Mouse (Mus musculus): ENCODE data around the gene Trio.

Gene Trio

DNA sequence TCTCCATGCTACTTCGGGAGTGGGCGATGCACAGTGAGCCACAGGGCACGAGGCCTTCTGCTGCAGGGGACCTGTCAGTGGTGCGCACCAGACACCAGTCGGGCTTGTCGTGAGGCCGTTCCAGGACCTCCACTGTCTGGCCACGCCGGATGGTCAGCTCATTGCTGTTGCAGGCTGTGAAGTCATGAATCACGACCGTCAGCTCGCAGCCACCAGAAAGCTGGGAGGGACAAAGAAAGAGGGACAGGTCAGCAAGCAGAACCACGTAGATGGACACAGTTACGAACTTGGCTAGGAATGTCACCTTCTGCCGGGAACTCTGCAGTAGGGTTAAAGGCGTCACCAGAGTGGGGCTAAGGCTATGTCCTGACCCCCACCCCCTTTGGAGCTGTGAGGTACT is 220.0 kb downstream of the Trio start:
- no peak for DNase-seq (ENCODE audit: inconsistent age in 2 of 2, low spot score in 1 of 2)

DNA sequence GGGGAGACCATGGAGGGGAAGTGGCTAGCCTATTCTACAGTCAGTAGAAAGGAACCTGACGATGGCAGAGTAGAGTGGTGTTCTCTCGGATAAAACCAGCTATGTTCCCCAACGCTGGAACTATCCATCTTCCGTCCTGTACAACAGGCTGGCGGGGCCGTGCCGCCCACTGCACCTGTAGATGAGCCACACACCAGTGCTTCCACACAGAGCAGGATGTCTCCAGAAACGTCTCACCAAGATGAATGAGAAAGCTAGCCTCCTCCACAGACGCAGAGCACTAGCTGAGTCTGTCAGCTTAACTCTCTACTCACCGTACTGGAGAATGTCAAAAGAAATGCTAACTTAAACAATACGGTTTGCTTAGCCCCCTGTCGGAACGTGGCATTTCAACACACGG is 221.2 kb downstream of the Trio start:
- DNase-seq (ENCODE audit: inconsistent age in 2 of 2, low spot score in 1 of 2) = no peak

DNA sequence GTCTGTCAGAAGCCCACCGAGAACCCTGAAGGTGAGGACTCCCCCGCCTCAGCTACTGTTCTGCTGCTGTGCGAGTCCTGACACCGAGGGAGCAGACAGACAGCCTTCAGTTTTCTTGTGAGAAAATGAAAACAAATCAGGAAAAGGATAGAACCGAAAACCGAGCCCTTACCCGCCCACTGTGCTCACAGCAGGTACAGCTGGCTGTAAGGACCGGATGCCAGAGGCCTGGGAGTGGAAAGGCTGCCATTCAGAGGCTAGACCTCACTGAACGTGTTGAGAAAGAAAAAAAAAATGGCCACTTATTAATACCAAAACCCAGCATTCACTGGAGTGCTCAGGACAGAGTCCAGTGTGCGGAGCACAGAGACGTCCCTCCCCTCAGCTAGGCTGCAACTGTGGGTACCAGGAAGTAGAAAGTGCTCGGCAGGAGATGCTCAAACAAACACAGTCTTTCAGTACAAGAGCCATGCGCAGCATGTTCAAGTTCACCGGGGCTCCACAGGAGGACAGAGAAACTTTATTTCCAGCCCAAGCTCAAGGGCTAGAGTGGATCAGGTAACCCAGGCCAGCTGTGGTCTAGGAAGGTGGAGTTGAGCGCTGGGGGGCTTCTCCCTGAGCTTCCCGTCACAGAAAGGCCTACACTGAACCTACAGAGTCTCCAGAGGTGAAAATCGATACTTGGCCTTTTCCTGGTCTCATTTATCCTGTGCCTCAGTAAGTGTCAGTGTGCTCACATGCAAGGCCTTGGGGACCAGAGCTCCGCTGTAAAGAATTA is 221.9 kb downstream of the Trio start:
- DNase-seq (ENCODE audit: inconsistent age in 2 of 2, low spot score in 1 of 2) = no peak

DNA sequence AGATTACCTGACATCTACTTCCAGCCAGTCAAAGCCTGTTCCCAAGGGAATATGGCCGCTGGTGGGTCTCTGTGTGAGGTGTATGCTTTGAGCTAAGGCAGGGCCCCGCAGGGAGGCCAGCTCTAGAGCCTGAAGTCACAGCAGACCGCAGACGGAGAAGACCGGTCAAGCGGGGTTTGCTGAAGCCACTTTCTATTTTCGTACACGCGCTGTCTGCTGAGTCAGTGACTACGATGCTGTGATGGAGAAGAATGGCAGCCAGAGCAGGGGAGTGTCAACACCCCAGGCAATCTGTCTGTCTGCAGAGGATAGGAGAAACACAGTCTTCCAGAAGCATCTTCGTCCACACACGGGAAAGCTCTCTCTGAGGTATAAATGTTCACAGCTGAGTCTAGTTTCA is 223.4 kb downstream of the Trio start:
- DNase-seq (ENCODE audit: inconsistent age in 2 of 2, low spot score in 1 of 2) = peak in 1 of 2 experiments; percentile 36

DNA sequence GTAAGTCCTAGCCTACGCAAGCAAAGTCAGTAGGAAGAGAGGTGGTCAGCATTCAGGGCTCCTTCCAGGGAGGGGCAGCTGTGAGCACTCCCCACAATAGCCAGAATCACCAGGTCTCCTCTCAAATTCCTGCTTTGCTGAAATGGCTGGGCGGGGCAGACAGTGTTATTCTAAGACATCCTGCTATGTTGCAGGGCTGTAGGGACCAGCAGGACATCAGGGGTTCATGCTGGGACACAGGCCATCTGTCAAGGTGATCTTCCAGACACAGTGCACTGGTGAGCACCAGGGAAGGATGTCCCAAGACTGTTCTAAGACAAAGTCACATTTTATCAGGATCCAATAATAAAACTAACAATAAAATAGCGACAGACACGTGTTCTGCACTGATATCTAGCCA is 224.5 kb downstream of the Trio start:
- DNase-seq (ENCODE audit: inconsistent age in 2 of 2, low spot score in 1 of 2) = peak in 1 of 2 experiments; percentile 42

DNA sequence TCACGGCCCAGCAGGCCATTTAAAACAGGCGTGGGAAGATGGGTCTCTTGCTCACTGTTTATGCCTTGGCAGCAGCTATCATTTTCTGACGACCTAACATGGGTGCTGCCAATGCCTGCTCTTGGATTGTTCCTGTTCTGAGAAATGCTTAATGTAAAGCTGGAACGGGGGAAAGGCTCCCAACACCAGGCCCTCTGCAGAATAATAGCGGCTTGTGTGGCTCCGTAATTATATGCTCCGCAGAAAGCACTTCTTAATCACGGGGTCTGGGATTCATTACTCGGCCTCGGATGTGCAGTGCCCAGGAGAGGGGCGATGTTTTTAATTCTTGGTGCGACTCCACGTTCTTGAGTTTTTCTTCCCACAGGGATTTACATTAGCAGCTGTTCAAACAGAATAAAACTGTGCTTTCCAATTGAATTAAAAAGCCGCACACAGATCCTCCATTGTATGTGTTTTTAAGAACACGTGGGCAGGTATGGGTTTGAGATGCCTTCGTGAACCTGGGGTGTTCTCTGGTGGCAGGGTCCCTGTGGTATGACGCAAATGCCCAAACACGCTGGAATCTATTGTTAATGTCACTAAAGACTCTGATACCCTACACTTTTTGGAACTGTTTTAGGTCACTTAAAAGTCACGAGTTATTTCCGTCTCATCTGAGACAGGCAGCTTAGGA is 228.0 kb downstream of the Trio start:
- DNase-seq (ENCODE audit: inconsistent age in 2 of 2, low spot score in 1 of 2) = no peak

DNA sequence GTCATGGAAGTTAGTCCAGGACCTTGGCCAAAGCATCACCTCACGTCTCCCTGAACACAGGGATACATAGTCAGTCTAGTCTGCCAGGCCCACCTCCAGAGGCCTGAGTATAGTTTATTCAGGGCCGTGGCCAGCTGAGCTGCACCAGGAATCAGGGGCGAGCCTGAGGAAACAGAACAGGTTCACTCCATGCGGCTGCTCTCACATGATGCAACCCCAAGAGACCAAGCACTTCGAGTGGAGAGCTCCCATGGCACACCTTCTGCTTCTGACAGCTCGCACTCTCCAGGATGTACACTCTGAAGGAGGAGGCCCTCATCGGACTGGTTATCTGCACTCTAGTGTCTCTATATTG is 228.8 kb downstream of the Trio start:
- DNase-seq (ENCODE audit: inconsistent age in 2 of 2, low spot score in 1 of 2) = peak in 1 of 2 experiments; percentile 47

DNA sequence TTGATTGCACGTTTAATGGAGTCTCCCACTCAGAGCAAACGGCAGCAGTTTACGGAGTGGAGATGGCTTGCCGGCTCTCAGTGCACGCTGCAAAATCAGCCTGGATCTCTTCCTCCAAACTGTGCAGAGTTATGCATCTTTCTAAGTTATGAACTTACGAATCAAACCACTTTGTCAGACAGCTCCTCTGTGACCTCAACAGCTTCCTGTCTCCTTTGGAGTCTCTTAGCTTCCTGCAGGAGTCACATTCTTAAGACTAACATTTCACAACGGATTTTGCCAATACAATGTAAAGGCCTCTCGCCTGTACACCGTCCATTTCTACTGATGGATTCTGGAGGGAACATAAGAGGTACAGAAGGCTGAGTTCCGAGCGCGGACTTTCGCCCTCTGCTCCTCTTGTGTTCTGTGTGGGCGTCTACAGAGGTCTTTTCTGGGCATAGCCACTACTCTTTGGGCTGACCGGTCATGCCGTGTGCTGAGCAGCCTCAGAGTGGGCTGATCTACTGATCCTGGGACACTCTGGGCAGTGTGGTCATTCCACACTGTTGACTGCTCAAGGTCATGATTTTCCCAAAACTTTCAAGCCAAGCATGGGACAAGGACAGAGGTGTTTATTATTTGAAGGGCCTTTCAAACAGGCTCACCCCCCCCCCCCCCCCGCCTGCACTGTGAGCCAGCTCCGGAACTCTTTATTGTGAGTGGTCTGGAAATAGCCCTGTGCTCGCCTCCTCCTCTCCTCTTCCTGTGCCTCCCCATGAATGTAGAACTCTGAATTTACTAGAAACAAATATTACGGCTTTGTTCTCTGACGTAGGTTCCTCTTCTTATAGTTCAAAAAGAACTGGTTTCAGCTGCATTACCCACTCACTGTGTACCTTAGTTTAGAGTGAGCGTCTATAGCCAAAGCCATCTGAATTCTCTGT is 229.4 kb downstream of the Trio start:
- DNase-seq (ENCODE audit: inconsistent age in 2 of 2, low spot score in 1 of 2) = peak; percentile 49 to 76

DNA sequence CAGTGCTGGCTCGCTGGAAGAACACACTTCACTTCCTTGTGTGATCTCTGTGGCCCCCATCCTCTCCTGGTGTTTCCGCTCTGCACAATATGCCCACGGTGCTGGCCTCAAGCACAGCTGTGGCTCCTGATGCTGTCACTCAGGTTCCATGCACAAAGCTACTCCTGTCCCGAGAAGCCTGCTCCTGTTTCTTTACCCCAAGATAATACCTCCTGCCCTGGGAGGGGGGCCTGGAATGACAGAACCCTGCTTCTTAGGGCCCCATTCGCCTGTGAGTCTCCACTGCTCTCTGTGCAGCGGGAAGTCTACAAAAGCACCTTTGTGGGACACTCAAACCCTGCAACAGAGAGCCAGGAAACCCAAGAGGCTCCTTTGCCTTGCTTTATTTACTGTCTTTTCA is 232.4 kb downstream of the Trio start:
- peak in 1 of 2 experiments; percentile 32 for DNase-seq (ENCODE audit: inconsistent age in 2 of 2, low spot score in 1 of 2)

DNA sequence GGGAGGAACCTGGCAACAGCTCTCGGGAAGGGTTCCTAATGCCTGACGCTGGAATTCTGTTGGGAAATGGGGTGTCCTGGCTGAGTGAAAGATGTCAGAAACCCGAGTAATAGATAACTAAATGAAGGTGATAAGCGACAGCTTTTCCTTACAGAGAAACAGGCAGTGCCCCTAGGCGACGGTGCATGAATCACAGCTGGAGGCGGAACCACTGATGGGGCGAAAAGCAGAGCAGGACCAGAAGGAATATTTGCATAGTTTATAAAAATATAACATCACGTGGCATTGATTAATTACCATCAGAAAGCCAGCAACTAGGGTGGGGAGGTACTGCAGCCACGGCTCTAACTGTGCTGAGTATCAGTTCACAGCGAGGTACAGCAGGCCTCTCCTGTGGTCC is 233.2 kb downstream of the Trio start:
- DNase-seq (ENCODE audit: inconsistent age in 2 of 2, low spot score in 1 of 2) = peak in 1 of 2 experiments; percentile 45

DNA sequence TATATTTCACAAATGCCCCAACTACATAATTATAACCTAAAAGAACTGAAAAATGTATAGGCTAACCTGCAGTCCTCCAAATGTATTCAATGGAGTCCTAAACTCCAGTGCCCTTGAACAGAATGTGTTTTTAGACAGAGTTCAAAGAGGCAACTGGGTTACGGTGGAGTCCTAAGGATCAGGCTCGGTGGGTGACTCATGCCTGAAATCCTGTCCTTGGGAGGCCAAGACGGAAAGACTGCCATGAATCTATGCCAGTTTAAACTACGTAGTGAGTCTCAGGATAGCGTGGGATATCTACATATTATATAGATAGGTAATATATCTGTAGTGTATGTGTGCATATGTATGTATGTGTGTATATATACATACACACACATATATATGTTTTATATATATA is 234.5 kb downstream of the Trio start:
- DNase-seq (ENCODE audit: inconsistent age in 2 of 2, low spot score in 1 of 2) = peak; percentile 64 to 82

DNA sequence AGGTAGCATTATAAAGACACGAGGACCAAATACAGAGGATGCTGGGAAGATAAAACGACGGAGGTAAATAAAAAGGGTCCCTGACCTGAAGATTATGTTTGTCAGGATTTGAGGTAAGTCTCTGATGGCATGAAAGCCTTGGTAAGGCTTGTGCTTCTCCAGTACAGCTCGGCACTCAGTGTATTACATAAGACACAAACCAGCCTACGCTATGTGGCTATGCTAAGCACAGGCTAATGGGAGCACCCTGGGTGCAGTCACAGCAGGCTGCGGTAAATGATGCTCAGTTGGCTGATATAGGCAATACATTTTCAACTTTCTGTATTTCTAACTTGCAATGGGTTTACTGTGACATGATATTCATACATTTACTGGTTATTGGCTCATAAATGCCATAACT is 234.9 kb downstream of the Trio start:
- no peak for DNase-seq (ENCODE audit: inconsistent age in 2 of 2, low spot score in 1 of 2)

DNA sequence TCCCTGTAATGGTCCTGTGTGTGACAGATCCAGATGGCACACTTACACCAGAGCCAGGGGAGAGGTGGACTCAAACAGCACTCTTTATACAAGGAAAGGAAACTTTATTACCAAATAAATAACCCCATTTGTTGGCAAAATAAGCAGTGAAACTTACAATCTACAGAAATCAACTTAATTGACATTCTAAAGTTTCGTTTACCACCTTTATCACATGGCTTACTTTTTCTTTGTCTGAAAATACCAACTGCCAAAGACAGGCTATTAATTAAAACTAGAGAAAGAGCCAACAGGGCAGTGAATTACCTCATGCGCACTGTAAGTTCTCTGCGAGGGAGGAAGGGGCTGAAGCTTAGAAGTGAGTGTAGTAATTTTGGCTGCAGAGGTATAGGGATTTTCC is 236.3 kb downstream of the Trio start:
- DNase-seq (ENCODE audit: inconsistent age in 2 of 2, low spot score in 1 of 2) = no peak

DNA sequence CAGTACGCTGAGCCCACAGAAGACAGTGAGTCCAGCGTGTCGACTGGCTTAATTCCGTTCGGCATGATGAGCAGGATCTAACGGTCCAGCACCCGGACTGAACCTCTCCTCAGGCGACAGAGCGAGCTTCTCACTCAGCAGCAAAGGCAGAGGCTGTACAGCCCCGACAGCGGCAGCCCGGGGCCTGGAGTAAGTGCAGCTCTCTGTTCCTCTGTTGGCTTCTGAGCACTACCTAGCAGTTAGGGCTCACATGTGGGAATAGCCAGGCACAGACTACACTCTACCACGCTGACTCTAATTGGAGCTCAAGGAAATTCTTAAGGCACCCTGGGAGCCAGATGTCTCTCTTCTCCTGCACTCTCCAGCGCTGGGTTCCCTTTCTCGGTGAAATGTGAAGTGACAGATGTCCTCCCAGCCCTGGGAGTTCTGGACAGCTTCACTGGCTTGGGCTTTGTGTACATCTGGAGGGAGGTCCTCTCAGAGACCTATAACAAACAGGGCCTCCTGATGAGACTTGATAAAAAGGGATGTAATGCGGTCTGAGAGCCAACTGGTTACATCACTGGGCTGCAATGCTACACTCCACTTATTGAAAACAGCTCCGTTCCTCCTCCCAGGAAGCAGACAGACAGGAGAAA is 237.4 kb downstream of the Trio start:
- DNase-seq (ENCODE audit: inconsistent age in 2 of 2, low spot score in 1 of 2) = peak in 1 of 2 experiments; percentile 61

DNA sequence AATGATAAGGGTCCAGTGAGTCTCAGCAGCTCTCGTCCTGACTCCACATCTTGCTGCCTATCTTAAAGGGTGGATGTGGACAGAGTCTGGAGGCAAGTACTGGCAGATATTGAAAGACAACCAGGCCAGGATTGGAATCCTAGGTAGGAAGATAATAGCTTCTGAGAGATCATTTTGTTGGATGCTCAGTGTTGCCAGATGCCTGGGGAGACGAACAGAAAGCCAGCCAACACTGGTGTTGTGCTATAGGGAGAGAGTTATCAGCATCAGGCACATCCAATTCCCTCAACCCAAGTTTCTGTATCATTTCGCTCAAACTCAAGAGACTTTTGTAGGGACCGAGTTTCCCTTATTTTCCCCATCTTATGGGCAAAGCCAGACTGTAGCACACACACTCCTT is 238.5 kb downstream of the Trio start:
- no peak for DNase-seq (ENCODE audit: inconsistent age in 2 of 2, low spot score in 1 of 2)

DNA sequence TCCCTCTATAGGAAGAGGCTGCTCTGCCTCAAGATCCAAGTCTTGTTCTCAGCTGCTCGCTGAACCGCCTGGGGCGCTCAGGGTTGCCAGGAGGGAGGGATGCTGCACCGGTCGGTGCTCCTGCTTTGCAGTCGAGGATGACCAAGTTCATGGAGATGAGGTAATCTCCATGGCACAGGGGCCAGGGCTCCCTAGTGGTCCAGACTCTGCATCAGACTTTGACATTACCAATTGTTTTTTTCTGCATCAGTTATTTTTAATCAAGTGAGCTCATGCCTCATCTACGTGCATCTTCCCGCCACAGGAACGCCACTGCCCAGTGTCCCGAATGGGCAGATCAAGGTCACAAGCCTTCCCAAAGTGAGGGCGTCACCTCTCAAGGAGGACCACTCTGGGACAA is 239.2 kb downstream of the Trio start:
- DNase-seq (ENCODE audit: inconsistent age in 2 of 2, low spot score in 1 of 2) = peak in 1 of 2 experiments; percentile 53

DNA sequence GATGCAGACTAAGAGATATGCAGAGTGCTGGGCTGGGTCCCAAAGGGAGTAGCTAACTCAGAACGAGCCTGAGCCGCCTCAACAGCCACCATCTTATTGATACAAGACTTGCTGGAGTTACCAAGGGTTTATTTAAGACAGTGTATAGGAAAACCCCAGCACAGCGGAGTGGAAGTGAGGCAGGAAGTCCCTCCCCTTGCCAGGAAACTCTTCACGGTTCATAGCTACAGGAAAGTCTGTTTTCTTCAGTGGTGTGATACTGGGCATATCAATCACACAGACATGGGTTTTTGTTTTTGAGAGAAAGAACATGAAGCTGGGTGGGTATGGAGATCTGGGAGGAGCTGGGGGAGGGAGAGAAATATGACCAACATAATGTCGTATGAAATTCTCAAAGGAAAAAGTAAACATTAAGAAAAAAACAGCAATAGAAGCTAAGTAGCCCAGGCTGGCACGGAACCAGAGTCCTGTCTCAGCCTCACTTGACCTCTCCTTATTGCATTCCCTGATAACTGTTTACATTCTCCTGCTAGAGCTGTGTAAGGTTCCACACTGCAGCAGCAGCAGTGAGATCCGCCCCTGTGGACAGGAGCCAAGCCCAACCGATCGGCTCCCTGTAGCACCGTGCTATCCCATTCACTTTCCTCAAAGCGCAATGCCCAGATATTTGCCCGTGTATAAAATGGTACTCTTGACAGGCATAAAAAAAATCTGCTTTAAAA is 240.2 kb downstream of the Trio start:
- DNase-seq (ENCODE audit: inconsistent age in 2 of 2, low spot score in 1 of 2) = peak in 1 of 2 experiments; percentile 61

DNA sequence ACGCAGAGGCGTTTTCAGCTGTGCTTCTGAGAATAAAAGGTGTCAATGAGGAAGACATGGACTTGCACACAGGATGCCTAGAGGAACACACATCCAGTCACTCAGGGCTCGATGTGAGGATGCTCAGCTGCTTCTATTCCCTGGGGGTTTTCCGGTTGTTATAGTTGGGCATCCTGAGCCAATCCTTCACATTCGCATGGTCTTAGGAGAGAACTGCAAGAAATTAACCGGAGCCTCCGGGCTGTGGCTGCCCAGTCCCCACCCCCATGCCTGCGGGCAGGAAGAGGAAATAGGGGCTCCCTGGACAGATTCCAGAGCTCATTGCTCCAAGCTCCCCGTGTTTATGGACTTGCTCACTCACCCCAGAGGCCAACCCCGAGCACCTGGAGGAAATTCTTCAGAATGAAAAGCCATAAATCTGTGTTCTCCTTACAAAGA is 241.5 kb downstream of the Trio start:
- peak; percentile 55 to 83 for DNase-seq (ENCODE audit: inconsistent age in 2 of 2, low spot score in 1 of 2)

DNA sequence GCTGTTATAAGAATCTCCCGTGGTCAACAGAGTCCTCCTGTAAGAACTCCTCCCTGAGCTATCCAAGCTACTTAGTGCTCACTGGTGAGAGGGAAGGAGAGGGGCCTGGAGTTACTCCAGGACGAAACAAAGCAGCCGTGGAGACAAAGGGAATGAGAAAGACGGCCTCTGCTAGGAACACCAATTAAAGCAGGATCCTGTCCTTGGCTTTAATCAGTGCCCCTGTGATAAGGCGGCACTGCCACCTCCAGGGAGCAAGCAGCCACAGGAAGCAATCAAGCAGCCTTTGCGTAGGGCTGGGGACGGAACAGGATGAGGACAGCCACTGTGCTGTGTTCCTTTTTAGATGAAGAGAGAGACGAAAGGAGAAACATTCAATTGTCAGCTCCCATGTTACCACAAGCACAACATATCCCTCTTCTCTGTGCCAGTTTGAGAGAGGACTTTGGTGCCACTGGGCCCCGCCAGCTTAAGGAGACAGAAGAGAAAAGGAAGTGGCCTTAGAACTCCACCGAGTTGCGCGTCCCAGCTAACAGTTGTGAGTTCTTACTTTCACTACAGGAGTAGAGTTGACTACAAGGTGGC is 242.0 kb downstream of the Trio start:
- DNase-seq (ENCODE audit: inconsistent age in 2 of 2, low spot score in 1 of 2) = peak; percentile 60 to 86

DNA sequence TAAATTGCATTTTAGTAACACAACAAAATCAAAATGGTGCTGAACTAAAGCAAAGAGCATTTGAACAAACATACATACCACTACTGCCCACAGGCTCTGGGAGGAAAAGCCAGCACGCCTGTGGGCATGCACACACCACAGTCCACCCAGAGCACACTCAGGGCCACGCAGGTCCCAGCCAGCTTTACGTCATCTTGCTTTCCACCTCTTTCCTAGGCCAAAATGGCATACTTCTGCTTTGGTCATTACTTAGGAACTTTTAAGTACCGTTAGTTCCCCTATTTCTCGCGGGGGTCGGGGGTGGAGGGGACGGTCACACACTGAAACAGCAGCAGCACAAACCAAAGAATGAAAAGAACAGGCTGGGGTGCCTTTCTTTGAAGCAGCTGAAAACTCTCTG is 242.6 kb downstream of the Trio start:
- peak in 1 of 2 experiments; percentile 20 for DNase-seq (ENCODE audit: inconsistent age in 2 of 2, low spot score in 1 of 2)
